Mouse (Mus musculus) retina, embryonic 14.5 days (tissue): ENCODE measurements around the gene Crabp1.

Experiments used
- DNase-seq: peaks from one replicate; pipeline ENCODE4 v3.0.0-alpha.2; 2015; ENCODE audit warnings: low spot score

The Crabp1 gene

GRCm38 (mm10) chr9:54770140-54770780 lies 5.7 kb downstream of the Crabp1 start:
- no peak for DNase-seq

DNA sequence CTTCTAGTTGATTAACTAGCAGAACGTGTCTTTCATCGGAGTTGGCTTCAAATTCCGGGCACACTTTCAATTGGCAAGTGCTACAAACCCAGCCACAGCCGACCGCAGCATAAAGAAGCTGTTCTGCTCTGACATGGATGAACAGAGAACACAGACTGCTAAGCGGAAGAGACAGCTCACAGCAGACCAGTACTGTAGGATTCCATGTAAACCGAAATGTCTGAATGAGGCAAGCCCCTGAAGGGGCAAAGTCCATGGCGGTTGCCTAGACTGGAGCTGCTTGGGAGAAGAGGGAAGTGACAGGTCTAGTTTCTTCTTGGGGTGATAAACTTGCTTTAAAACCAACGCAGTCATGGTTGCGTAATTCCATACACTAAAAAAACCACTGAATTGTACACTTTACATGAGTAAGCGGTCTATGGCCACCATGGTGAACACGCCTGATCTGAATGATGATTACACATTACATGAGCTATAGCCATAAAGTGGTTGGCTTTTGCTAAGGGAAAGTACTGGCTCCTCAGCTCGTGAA lies 12.0 kb downstream of the Crabp1 start:
- DNase-seq = no peak

- no peak for DNase-seq
These were observed 14.7 kb downstream of the Crabp1 start for GRCm38 (mm10) chr9:54779280-54779679.

GRCm38 (mm10) chr9:54782504-54782903 lies 18.0 kb downstream of the Crabp1 start:
- no peak for DNase-seq

GRCm38 (mm10) chr9:54784003-54784402 lies 19.5 kb downstream of the Crabp1 start:
- no peak for DNase-seq

DNA sequence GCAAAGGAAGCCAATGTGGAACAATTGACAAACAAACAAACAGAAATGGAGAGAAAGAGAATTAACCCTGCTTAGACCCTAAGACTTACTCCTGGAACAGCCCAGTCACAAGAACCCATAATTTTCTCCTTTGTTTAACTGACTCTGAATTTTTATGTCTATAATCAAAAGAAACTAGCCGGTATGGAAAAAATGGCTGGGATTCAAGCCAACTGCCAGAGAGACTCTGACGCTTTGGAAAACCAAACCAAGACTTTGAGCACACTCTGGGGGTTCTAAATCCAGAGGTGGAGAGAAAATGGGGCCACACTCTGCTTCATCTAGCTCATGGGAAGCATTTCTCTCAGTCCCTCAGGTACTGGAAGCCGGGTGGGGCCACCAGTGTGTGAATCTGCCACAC lies 20.7 kb downstream of the Crabp1 start:
- no peak for DNase-seq

DNA sequence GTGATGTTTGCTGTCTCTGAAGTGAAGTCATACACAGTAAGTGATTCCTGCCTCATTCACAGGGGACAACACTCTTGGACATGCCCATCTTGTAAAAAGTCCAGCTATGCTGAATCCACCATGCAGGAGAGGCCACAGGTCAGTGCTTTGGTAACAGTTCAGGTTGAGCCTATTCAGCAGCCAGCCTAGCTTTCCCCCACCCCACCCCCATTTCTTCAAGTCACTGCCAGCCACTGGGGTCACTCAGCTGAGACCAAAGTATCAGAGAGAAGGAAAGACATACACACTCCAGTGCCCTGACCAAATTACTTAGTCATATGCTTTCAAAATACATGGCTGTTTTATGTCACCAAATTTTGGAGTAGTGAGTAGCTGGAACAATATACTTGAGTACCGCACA lies 21.5 kb downstream of the Crabp1 start:
- no peak for DNase-seq

GRCm38 (mm10) chr9:54787760-54788159 lies 23.2 kb downstream of the Crabp1 start:
- peak; percentile 39 for DNase-seq

DNA sequence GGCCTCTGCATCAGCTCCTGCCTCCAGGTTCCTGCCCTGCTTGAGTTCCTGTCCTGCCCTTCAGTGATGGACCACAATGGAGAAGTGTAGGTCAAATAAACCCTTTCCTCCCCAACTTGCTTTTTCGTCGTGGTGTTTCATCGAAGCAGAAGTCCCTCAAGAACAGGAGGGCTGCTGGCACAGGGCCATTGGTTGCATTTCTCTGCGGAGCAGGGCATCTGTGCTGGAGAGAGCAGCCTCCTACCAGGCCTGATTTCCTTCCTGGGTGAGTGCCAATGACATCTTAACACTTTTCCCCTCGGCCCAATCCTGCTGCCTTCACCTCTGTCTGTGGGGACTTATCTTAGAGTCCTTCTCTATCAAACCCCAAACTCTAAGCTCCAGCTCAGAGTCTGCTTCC lies 25.7 kb downstream of the Crabp1 start:
- no peak for DNase-seq

GRCm38 (mm10) chr9:54801460-54801961 lies 37.0 kb downstream of the Crabp1 start:
- no peak for DNase-seq

DNA sequence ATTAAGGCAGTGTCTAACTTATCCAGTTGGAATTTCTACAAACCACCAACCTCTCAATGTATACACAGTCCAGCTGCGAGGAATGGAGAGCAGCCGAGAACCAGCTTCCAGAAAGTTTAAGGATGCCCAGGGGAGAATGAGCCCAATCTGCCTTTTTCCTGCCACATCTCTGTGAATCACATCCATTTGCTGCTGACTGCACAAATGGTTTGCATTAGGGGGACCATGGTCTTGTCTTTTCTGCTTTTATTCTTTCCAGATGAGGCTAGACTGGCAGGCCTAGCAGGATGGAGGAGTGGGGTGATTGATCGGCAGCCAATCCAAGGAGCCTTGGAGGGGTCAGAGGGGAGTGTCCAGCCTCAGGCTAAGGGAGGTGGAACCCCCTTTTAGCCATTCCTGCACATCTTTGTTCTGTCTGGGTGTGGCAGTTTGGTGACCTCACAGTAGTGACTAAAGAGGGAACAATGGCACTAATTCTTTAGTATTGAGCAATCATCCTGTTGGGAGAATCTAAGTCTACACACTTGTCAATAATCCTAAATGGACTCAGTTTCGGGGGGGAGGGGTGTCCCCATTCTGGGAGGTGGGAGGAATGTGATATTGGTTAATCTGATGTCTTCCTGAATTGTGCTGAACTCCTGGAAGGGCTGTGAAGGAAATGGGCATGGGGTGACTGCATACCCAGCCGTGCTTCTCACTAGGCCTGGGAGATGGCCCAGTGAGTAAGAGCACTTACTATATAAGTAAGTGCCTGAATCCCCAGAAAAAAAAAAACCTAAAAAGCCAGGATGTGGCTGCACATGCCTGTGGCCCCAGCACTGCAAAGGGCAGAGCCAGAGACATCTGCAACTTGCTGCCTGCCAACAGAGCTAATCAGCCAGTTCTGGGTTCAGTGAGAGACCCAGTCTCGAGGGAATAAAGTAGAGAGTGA lies 38.5 kb downstream of the Crabp1 start:
- no peak for DNase-seq

DNA sequence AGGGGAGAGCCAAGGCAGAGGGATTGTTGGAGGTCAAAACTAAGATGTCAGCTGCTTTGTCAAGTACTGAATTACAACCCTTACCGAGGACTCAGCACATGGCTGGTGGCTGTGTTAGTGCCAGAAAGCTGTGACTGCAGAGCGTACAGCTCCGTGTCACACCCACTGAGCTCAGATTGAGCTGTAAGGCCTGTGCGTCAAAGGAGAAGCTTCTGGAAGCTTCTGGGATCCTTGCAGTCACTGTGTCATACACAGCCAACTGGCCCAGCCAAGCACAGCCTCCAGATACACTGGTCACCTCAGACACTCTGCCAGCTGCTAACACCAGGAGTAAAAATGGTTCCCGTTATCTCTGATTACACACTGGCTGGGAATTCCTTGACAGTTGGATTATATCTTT lies 39.8 kb downstream of the Crabp1 start:
- no peak for DNase-seq

DNA sequence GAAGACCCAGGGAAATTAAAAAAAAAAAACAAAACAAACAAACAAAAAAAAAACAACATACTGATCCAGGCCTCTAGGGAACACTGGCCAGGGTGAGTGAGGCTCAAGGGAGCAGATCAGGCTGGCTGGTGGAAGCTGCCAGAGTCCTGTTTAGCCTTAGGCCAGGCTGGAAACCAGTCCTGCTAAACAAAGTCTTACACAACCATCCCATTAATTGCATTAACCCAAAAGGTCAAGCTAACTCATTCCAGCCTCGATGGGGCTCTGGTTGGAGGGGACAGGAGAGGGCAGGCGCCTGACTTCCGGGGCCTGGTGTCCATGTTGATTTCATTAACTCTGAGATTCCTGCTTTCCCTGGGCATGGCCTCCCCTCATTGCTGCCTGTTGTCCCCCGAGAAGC lies 43.2 kb downstream of the Crabp1 start:
- no peak for DNase-seq

DNA sequence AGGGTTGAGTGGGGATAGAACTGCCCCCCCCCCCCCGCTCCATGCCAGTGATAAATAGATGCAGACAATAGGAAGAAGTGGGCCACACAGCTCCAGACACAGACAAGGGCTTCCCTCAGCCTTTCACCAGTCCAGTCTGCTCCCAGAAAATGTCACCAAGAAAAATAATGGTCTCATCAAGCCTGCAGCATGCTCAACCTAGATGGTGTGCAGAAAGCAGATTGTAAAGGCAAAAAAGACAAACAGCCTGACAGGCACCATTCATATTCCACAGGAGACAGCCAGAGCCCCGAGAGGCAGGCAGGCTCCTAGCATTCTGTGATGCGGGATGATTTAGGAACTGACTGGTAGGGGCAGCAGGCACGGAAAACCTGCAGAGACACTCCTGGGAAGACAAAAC lies 45.4 kb downstream of the Crabp1 start:
- DNase-seq = no peak

DNA sequence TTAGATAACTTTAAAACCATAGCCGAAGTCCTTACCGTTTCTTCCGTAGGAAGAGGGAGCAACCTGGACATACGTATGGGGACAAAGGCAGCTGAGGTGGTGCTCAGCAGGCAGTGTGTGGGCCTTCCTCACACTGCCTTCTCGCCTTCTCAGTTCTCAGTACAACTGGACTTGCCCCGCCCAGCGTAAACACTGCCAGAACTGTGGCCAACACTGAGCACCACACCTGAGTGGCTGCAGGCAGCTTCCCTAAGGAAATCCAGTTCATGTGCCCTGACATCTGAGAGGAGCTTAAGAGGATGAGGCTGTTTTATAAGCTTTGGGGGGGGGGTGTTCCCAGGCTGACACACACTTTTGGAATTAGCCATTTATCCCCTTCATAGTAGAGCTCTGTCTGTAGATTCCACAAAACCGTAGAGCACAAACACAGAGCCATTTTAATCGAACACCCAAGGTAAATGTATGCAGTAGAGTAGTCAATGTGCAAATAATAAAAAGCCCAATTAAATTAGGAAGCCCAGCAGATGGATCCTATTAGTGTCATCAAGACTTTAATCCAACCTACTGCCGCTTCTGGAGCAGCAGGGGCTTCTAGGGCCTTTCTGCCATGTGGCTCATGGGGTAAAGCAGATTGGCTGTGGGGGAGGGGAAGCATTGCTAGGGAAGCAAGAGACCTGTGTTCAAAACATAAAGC lies 52.1 kb downstream of the Crabp1 start:
- peak; percentile 58 for DNase-seq

GRCm38 (mm10) chr9:54821442-54822100 lies 57.0 kb downstream of the Crabp1 start:
- DNase-seq = peak; percentile 92
